ENCODE assay signal across 9 mouse cellular contexts in the genomic region with DNA sequence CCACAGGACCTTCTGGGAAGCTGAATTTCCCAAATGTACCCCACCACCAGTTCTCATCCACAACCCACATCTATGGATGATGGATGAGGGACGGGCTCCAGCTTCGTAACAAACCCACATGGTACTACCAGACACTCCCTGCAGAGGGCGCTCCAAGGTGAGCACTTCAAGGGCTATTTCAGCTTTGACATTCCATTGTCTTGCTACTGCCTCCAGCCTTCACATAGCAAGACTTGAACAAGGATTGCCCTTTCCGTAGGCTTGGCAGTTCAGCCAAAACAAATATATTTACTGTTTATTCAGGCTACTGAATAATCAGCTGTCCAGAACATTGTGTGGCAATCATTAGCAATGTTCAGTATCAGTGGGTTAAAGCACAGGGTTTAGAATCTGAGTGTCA. TPM values are rescaled to one million over a fixed set of nuclear protein-coding genes. Genes with fewer than 3 reads are reported as not detected.
DNase-seq lines count a peak whose midpoint lies in the region; ATAC-seq lines count a peak whose summit lies in the region.
"Had no signal": no experiment of that assay in that cellular context is flagged by ENCODE, and none has a peak within 500 bp of the region (broad histone marks: within the 10 kb centered on the region; RNA-seq: fewer than 3 reads in every experiment).

No protein-coding gene starts in this region.

- ATAC-seq in kidney, embryonic 15.5 days (replicated peaks; ENCODE audit: low FRiP score): no peak

- H3K36me3 ChIP-seq in kidney, embryonic 15.5 days: no peaks in the 10 kb centered on the region

- no peaks in the 10 kb centered on the region for H3K9me3 ChIP-seq in kidney, embryonic 15.5 days (replicated peaks)

- no peak overlapping the region for H3K4me2 ChIP-seq in kidney, embryonic 15.5 days

- H3K4me1 ChIP-seq in kidney, embryonic 15.5 days: 0 out of 2 replicates have a peak, but pooled peaks cover 3% of the 10 kb centered on the region

- H3K27me3 ChIP-seq in kidney, embryonic 15.5 days: no peaks in the 10 kb centered on the region

- 17% methylated on average over 4 of the region's 4 CpGs for WGBS in kidney, embryonic 15.5 days

- peak; percentile 86 for DNase-seq in kidney, adult 18-20 months
- DNase-seq in adipocyte (ENCODE audit: low spot score): peak; percentile 97
- peak; percentile 61 for DNase-seq in embryo, embryonic 10 days (ENCODE audit: low spot score)
- DNase-seq in heart, postnatal 36 days: peak; percentile 78 to 86
- DNase-seq in left cerebral cortex, postnatal 4 days: peak; percentile 68
- DNase-seq in ovary, postnatal 14 days (ENCODE audit: low spot score): peak; percentile 72
- peak; percentile 40 to 67 for DNase-seq in urinary bladder, adult 18-20 months (ENCODE audit: low spot score in 2 of 2)

- intact Hi-C loops in heart, postnatal 36 days (cut with DNase I): loop anchor here (1.0 kb wide), 1 partner anchor 80 kb away; no protein-coding TSS in a partner anchor
- intact Hi-C loops in left cerebral cortex, postnatal 4 days (cut with DNase I): no loop called here

- H3K9ac ChIP-seq in kidney, embryonic 15.5 days: no peak overlapping the region

- no peak overlapping the region for H3K4me3 ChIP-seq in kidney, embryonic 15.5 days (replicated peaks)
- H3K4me3 ChIP-seq: erythroblast, embryonic 14.5 days had no signal

- no peak overlapping the region for H3K27ac ChIP-seq in kidney, embryonic 15.5 days

RNA-seq across cellular contexts. Expression of a gene that starts 6.8 kb away (rescaled TPM):
- not detected in 2 replicates for polyA plus RNA-seq in kidney, embryonic 15.5 days (2015; fragmentation: Nextera tagmentation; extraction: Ambion mirVana)
- not detected for total RNA-seq in heart, postnatal 36 days (2021)
- total RNA-seq in left cerebral cortex, postnatal 4 days (2021): not detected
- polyA plus RNA-seq: erythroblast, embryonic 14.5 days had no signal

RNA-seq across cellular contexts. Expression of a gene that starts 32.1 kb away (rescaled TPM):
- polyA plus RNA-seq in kidney, embryonic 15.5 days (2015; fragmentation: Nextera tagmentation; extraction: Ambion mirVana): 67.7 and 73.2 TPM in 2 replicates
- total RNA-seq in heart, postnatal 36 days (2021): 10 to 100 TPM; 21.5 to 24.1 TPM
- 10 to 100 TPM; 39.0 to 47.0 TPM for total RNA-seq in left cerebral cortex, postnatal 4 days (2021)

RNA-seq across cellular contexts. Expression of a gene that starts 54.9 kb away (rescaled TPM):
- polyA plus RNA-seq in kidney, embryonic 15.5 days (2015; fragmentation: Nextera tagmentation; extraction: Ambion mirVana): not detected in 2 replicates
- not detected for total RNA-seq in heart, postnatal 36 days (2021)
- not detected for total RNA-seq in left cerebral cortex, postnatal 4 days (2021)
- polyA plus RNA-seq: erythroblast, embryonic 14.5 days had no signal
